Mouse (Mus musculus) gastrocnemius, postnatal 4 days (tissue): ENCODE measurements around the gene Sned1. TPM values are rescaled to one million over a fixed set of nuclear protein-coding genes. Genes with fewer than 3 reads are reported as not detected.
A peak's percentile ranks its signal among the peaks of the same experiment; 100 is the strongest.
"Not testable (repeated sequence)": the region's sequence is repeated elsewhere in the genome, so short reads cannot be mapped to it uniquely, and the experiment has no call there.

Experiments used
- DNase-seq, 2 experiments: peaks; one replicate each; pipeline ENCODE4 v3.0.0; 2021 to 2022; ENCODE audit warnings: low spot score in 2 of 2, mixed read lengths in 2 of 2
- microRNA-seq: library from miRNA; unstranded; fragments of <30 nt; microRNA quantifications from one replicate; pipeline ENCODE4 v1.2.0, GENCODE M21; 2021
- total RNA-seq, 2 experiments: library from RNA; stranded (reverse); gene quantifications; 2 replicates each; pipeline ENCODE4 v1.2.3; 2021

The Sned1 gene
- total RNA-seq, 2 experiments from 2014 or later, result 6.3 to 9.1 TPM

- DNase-seq, result not testable (repeated sequence)
These were observed 58.9 kb downstream of the Sned1 start for GRCm38 (mm10) chr1:93294491-93294890.

GRCm38 (mm10) chr1:93299791-93300190, 64.2 kb downstream of the Sned1 start:
- no peak for DNase-seq

GRCm38 (mm10) chr1:93300578-93300977, 64.9 kb downstream of the Sned1 start:
- DNase-seq, result no peak

GRCm38 (mm10) chr1:93305581-93306337, 70.1 kb downstream of the Sned1 start, which contains the start of gene Mterf4:
Gene Mterf4 (minus strand): TSS chr1:93305915.
- peak; percentile 66 to 77 for DNase-seq

- DNase-seq, result no peak
These were observed 88.3 kb downstream of the Sned1 start for GRCm38 (mm10) chr1:93323973-93324372.

- DNase-seq, result no peak
These were observed 90.8 kb downstream of the Sned1 start for GRCm38 (mm10) chr1:93326446-93326845.

- DNase-seq, result no peak
These were observed 99.0 kb downstream of the Sned1 start for GRCm38 (mm10) chr1:93334621-93335020.

- peak; percentile 85 to 94 for DNase-seq
These were observed 107.2 kb downstream of the Sned1 start, which contains the start of the genes Ppp1r7 and Pask for GRCm38 (mm10) chr1:93342648-93343503. Gene Ppp1r7 (plus strand): TSS chr1:93342854. Gene Pask (minus strand): TSS chr1:93343482.

GRCm38 (mm10) chr1:93343504-93344047, 107.9 kb downstream of the Sned1 start:
- peak; percentile 84 to 95 for DNase-seq

- DNase-seq, result no peak
These were observed 111.5 kb downstream of the Sned1 start for GRCm38 (mm10) chr1:93347176-93347575.

GRCm38 (mm10) chr1:93349701-93350100, 114.1 kb downstream of the Sned1 start:
- DNase-seq, result no peak

Small RNA genes within 50 kb of the gene (microRNA-seq; reads per million reads assigned to microRNA genes)
- gene Mir6901 (not detected), gene Mir6902 (not detected)

Other genes with a start within 250 kb of the Sned1 start
- gene Aqp12, start 229.5 kb upstream of the Sned1 start, total RNA-seq, result not detected
- gene Kif1a, start 133.9 kb upstream of the Sned1 start, total RNA-seq, result 1 to 10 TPM; 6.3 to 6.9 TPM
- under 1 TPM in 1 of 2 experiments, not detected in 1; 0.78 TPM for gene Agxt, start 100.6 kb upstream of the Sned1 start, total RNA-seq
- not detected for gene 2310007B03Rik, start 74.9 kb upstream of the Sned1 start, total RNA-seq
- gene Crocc2, start 67.1 kb upstream of the Sned1 start, total RNA-seq, result not detected
- gene Mterf4, start 70.1 kb downstream of the Sned1 start, total RNA-seq, result 10 to 100 TPM; 16.8 to 17.4 TPM
- 10 to 100 TPM; 27.2 to 27.3 TPM for gene Ppp1r7, start 107.0 kb downstream of the Sned1 start, total RNA-seq
- 1 to 10 TPM; 6.0 to 6.4 TPM for gene Pask, start 107.6 kb downstream of the Sned1 start, total RNA-seq
- gene Ano7, start 138.1 kb downstream of the Sned1 start, total RNA-seq, result not detected
- gene Hdlbp, start 243.0 kb downstream of the Sned1 start, total RNA-seq, result 100 to 1,000 TPM; 255 to 263 TPM